Mouse (Mus musculus) duodenum, adult 2 months (tissue): ENCODE data around the gene Nme1. TPM values are rescaled to one million over a fixed set of nuclear protein-coding genes. Genes with fewer than 3 reads are reported as not detected.

ENCODE experiments used
- polyA plus RNA-seq: library from polyadenylated mRNA; depleted of rRNA; stranded (reverse); fragments of >200 nt; gene quantifications from 2 replicates; pipeline ENCODE4 v1.2.3, GENCODE M21; 2012; ENCODE audit warnings: low replicate concordance; rRNA removed

Gene Nme1
- polyA plus RNA-seq: 74.2 and 92.2 TPM in 2 replicates

DNA sequence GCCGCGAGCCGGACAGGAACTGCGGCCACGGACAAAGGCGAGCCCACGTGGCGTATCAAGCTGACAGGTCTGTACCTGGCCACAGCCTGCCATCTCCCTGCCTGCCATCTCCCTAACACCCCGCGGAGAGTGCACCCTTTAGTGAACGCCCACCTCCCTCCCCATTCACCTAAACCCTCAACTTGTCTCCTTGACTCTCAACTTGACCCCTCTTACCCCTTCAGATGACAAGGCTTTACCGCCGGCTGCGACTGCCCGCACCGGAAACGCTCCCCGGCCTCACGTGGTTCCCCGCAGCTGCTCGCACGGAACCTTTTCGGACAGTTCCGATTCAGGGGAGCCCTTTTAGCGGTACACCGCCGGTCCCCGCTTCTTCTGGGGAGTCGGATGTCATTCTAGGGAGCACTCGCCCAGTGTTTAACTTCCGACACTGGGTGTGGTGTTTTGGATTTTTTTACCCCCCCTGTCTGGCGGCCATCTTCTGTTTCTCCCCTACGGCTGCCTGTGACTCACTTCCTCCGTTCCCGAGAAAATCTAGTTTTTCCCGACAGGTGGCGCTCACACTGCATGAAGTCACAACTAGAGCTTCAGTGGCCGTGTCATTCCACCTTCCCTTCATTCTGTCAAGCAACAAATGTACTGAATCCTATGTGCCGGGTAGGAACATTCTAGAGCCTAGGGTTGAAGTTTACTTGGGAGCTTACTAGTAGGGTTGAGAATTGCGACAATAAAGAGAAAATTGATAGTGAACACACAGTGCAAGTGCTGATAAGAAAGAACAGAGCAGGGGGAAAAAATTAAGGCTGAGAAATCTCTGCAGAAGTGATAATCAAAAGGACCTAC is at the start of gene Nme1, which contains the start of gene Gm20390:
Gene Nme1, minus strand, starts transcription at position 517 of the 843 bp plus-strand sequence.
Gene Gm20390, minus strand, starts transcription at position 289 of the 843 bp plus-strand sequence.

DNA sequence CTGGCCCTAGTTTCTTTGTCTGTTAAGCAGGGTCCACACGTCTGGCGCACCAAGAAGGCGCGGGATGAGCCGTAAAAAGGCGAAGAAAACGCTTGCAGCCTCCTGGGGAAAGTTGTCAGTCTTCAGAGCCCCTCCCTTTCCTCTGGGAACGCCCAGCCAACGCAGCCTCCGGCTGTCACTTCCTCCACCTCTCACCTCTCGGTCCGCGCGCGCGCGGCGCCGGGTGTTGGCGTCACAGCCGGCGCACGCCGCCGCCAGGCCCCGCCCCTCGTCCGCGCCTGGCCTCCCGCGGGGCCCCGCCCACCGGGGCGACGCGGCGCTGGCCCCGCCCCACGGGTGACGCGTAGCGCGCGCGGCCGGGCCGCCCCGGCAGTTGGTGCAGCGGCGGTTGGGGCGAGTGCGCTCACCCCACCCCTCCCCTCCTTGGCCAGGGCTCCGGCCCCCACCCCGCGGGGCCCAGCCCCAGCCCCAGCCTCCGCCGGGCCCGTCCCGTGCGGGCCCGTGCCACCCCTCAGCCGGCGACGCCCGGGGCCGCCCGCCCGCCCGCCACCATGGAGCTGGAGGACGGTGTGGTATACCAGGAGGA is 27.5 kb upstream of the Nme1 start, which contains the start of gene Spag9:
Gene Spag9, plus strand, starts transcription at position 372 of the 586 bp plus-strand sequence.

DNA sequence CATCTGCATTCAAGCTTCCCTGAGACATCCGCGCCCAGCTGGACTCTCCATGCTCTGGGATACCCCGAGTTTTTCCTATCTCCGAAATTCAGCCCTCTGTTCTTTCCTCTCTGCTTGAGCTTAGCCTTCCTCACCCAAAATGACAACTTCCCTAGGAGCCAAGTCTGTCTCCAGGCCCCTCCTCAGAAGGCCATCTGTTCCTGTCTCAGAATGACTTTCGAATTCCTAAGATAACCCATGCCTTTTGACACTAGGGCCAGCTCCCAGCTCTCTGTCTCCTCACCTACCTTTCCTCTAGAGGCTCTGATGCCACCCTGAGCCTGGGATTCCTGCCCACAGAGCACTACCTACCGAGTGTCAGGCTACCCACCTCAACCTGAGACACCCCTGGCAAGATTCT is 12.2 kb downstream of the Nme1 start, which contains the start of gene Nme2:
Gene Nme2, minus strand, starts transcription at position 101 of the 400 bp plus-strand sequence.

Other genes with a start within 250 kb of the Nme1 start
- 1.4 and 3.1 TPM in 2 replicates for gene Utp18, start 82.8 kb downstream of the Nme1 start, polyA plus RNA-seq
- 0.63 and 2.0 TPM in 2 replicates for gene Mbtd1, start 82.7 kb downstream of the Nme1 start, polyA plus RNA-seq
- 132 and 134 TPM in 2 replicates for gene Nme2, start 12.3 kb downstream of the Nme1 start, polyA plus RNA-seq
- gene Gm20390, start 228 bp downstream of the Nme1 start, polyA plus RNA-seq: 7.1 and 9.9 TPM in 2 replicates
- 8.8 and 10.5 TPM in 2 replicates for gene Spag9, start 27.6 kb upstream of the Nme1 start, polyA plus RNA-seq
- gene Tob1, start 242.9 kb upstream of the Nme1 start, polyA plus RNA-seq: 136 and 216 TPM in 2 replicates